Mouse (Mus musculus): ENCODE data around the gene Papola.
A peak's percentile ranks its signal among the peaks of the same experiment; 100 is the strongest.

Gene Papola

DNA sequence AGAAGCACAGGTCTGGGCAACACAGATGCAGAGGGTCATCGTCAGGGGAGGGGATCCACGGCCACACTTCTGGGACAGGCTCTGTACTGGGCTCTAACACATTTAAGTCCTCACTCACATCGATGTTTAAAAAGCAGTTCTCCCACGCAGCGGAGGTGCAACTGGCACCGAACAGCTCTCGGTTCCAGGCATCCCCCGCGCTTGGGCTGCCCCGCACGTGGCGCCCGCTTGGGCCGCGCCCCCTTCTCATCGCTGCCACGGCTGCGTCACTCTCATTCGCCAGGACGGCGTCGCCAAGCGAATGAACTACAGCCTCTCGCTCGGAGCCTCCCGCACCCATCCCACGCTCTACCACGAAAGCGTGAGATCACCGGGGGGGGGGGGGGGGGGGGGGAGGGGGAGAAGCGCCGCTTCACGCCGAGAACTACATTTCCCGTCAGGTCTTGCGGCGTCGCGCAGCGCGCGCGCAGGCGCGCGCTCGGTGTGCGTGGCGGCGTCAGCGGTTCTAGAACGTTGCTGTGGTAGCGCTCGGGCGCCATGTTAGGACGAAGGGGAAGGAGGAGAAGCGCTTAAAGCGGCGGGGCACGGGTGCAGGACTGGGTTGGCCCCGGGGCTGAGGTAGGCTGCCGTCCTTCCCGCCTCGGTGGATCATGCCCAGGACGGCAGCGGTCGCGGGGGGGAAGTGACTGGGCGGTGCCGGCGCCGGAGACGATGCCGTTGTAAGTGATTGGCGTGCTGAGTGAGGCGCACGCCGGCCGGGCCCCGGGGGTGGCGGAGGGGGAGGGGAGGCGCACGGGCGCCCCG, at the start of gene Papola:
Gene Papola (plus strand): TSS at position 499 of the 804 bp plus-strand sequence.
- peak; percentile 92 for DNase-seq

GRCm38 (mm10) chr12:105735226-105735888, 49.1 kb upstream of the Papola start:
- no peak for DNase-seq

- DNase-seq = no peak
Measured at GRCm38 (mm10) chr12:105735889-105736251, 48.6 kb upstream of the Papola start.

DNA sequence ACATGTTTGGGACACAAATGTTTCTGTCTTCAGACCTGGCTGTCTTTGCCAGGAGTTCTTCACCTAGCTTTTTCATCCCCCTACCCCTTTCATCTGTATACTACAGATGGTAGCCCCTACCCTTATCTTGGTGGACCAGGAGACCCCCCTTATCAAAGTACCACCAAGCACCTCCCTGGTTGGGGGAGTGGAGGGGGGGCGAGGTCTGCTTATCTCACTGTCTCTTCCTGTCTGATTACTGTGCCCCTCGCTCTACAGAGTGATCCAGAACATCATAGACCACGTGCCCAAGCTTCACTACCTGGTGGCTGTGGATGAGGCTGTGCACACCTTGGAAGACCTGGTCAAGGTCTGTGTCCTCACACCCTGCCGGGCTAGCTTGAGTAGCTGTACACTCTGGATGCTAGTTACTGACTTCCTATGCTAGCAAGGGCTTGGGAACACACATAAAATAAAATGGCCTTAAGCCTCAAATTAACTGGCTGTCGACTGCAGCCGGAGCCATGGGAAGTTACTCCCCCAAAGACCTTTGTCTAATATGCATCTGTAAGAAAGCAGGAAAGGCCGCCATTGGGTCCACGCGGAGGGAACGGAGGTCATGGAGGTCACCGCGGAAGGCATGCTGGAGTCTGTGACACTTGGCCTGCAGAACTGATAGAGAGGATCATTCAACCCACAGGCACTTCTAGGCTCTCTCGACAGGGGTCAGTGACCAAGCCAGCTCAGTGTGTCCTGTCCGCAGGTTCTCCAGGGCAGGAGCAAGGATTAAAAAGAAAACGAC, 46.0 kb upstream of the Papola start:
- no peak for DNase-seq

DNA sequence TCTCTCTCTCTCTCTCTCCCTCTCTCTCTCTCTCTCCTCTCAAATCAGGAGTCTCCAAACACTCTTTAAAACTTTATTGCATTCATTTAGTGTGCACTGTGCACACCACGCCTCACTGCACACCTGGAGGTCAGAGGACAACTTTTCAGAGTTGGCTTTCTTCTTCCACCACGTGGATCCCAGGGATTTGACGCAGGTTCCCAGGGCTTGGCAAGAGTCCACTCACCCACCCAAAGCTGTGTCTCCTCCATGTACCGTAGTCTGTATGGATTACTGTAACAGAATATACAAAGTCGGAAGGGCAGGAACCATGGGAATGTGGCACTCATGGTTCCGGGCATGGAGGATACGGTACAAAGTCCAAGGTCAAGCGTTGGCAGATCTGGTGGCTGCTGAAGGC, 44.8 kb upstream of the Papola start:
- no peak for DNase-seq

- DNase-seq = no peak
Measured at GRCm38 (mm10) chr12:105748114-105748513, 36.4 kb upstream of the Papola start.

- no peak for DNase-seq
Measured at GRCm38 (mm10) chr12:105753813-105754212, 30.7 kb upstream of the Papola start.

- DNase-seq = no peak
Measured at GRCm38 (mm10) chr12:105757816-105758497, 26.5 kb upstream of the Papola start.

DNA sequence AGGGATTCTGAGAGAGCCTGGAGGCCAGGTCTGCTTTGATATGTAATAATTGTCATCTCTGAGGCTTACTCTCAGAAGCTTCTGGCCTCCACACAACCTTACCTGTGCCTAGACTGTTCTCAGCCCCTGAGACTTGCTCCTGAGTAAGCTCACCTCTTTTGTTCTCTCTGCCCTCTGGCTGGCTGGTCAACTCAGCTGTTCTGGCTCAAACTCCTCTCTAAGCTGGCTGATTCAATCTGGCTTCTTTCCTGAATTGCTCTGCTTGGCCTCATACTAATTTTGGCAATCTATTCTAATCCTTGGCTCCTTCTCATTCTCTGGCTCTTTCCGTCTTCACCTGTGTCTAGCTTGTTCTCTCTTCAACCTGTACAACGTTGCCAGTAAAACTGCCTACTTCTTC, 25.6 kb upstream of the Papola start:
- no peak for DNase-seq

DNA sequence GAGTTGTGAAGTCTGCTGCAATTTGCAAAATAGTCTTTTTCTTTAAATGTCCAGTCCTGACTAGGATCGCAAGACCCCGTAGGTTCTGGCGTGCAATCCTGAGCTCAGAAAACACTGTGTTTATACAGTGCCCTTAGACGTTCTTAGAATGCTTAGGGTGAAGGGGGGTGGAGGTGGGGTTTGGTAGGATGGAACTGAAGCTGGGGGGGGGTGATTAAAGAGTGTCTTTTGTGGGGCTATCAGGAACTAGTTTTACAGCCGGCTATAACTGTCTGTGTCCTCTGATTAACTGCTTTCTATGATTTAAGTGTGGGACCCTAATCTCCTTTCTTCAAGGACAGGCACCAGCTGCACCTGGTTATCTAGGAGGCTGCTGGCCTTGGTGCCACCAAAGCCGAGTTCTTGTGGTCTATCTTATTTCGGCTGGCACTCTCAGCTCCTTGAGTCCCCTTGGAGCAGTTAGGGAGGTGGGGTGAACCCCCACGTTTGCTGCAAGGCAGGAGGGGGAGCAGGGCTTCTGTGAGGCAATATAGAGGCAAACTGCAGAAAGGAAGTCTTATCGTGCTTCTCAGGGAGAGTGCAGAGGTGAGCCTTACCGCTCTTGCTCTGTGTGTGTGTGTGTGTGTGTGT, 24.5 kb upstream of the Papola start:
- no peak for DNase-seq

- DNase-seq = no peak
Measured at GRCm38 (mm10) chr12:105761171-105761570, 23.3 kb upstream of the Papola start.

- DNase-seq = no peak
Measured at GRCm38 (mm10) chr12:105761629-105762028, 22.9 kb upstream of the Papola start.

DNA sequence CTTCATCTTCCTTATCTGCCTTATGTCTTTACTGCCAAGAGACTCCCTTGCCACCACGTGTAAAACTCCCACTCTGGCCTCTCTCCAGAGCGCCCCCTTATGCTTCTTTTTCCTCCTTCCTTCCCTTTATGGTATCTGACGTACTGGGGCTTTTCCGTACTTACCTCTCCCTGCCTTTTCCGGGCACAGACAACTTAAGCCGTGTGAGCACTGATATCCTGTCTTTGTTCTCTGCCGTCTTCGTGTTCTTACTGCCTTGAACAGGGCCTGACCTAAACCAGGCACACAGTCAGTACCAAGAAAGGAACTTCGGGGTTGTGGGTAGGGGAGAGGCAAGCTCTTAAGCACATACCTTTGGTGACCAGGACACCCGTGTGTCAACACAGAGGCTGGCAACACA, 14.8 kb upstream of the Papola start:
- no peak for DNase-seq

DNA sequence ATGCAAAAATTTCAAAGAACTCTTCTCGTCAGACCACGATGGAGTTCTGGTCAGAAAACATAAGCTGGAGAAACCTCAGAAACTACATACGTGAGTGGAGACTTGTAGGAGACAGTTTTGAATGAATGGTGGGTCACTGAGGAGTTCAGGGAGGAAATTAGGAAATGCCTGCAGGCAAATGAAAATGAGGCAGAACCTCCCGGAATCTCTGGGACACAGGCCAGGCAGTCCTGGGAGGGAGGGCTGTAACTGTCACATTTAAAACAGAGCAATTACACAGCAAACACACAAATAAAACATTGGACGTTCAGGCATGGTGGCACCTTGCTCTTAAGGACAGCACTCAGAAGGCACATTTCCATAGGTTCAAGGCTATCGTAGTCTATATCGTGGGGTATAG, 9.6 kb upstream of the Papola start:
- DNase-seq = no peak

DNA sequence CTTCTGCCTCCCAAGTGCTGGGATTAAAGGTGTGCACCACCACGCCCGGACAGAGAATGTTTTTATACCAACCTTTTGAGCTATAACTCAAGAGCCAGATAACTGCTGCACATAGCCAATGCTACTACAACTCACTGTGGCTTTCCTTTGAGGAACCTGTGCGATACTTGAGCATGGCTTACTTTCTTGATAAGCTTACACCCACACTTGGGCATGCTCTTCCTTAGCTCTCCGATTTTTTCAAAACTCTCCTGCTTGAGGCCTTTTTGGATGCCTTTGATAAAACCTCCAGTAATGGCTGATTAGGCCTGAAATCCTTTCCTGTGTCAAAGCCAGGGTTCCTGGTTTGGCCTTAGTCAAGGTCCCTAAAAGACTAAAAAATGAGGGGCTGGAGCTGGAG, 6.8 kb upstream of the Papola start:
- no peak for DNase-seq

- DNase-seq = no peak
Measured at GRCm38 (mm10) chr12:105785000-105785774, 693 bp downstream of the Papola start.

- no peak for DNase-seq
Measured at GRCm38 (mm10) chr12:105786113-105786512, 1.6 kb downstream of the Papola start.

GRCm38 (mm10) chr12:105787626-105788025, 3.1 kb downstream of the Papola start:
- no peak for DNase-seq

DNA sequence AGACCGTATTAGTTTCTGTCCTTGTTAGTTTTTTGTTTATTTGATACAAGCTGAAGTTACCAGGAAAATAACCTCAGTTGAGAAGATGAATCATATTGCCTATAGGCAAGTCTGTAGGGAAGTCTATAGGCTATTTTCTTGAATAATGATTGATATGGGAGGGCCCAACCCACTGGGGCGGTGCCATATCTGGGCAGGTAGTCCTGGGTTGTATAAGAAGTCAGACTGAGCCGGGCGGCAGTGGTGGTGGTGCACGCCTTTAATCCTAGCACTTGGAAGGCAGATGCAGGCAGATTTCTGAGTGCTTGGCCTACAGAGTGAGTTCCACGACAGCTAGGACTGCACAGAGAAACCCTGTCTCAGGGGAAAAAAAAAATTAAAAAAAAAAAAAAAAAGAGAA, 5.4 kb downstream of the Papola start:
- no peak for DNase-seq

DNA sequence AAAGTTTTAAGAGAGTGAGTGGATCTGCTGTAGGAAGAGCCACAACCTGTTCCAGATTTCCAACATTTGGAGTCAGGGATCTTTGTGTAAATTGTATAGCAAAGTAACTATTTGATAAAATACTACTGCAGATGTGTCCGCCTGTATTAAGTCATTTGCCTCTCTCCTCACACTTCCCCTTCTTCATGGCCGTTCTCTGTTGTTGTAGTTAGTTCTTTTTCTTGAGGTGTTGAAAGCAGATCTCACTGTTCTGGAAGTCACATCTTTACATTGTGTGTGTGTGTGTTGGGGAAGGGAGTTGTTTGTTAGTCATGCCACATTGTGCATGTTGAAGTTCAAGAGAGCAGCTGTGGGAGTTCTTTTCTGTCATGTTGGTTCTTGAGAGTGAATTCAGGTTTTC, 10.4 kb downstream of the Papola start:
- DNase-seq = no peak

DNA sequence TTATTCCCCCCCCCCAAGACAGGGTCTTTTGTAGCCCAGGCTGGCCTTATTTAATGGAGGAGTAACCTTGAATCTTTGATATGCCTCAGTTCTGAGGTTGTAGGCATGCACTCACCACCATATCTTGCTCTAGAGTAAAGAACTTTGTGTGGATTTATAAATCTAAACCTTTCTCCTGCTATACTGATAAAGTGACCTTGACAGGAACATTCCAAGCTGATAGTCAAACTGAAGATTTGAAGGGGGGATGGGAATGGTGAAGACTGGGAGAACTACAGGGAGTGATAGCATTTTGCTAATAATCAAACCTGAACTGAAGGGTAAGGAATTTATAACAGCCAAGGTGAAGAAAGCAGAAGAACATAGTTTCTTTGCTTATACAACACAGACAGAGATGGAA, 13.5 kb downstream of the Papola start:
- DNase-seq = no peak

- DNase-seq = no peak
Measured at GRCm38 (mm10) chr12:105805790-105806189, 21.3 kb downstream of the Papola start.

Data from cerebellum, adult 11-12 months (tissue).